Mouse (Mus musculus): Measurements from ENCODE around the gene Ino80e. TPM values are rescaled to one million over a fixed set of nuclear protein-coding genes. Genes with fewer than 3 reads are reported as not detected.
"Not testable (repeated sequence)": the region's sequence is repeated elsewhere in the genome, so short reads cannot be mapped to it uniquely, and the experiment has no call there.

Gene Ino80e
- total RNA-seq (2015; ENCODE audit: low replicate concordance) (19.1 and 20.1 TPM in 2 replicates), total RNA-seq (2017; ENCODE audit: low replicate concordance) (20.2 and 30.4 TPM in 2 replicates)

DNA sequence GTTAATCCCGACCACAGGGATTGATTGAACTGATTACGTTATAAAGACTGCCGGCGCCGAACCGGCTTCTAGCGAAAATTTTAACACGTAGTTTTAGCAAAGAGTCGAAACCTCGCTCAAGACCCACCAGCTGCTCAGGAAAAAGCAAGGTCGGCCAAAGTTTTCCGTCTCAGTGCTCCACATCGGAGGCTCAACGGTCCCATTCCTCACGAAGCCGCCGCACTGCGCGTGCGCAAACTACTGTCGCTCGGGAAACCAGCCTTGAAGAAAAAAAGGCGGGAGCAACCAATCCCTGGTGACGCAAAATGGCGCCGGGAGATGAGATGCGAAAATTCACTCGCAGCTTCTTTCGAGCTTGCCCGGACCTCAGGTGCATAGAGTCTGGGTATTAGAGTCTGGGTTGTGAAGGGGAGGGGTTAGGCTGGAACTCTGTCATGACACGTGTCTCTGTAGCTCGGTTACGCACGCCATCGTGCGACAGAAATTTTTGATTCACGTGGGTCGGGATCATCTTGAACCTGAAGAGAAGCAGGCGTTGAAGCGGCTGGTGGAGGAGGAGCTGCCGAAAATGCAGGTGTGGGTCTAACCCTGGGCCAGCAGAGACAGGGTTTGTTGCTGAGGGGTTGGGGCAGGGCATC, at the start of gene Ino80e:
Gene Ino80e (minus strand): TSS at position 231 of the 638 bp plus-strand sequence.
- ATAC-seq (replicated peaks; ENCODE audit: low FRiP score, poor library complexity, severe bottlenecking), result peak; percentile 85

DNA sequence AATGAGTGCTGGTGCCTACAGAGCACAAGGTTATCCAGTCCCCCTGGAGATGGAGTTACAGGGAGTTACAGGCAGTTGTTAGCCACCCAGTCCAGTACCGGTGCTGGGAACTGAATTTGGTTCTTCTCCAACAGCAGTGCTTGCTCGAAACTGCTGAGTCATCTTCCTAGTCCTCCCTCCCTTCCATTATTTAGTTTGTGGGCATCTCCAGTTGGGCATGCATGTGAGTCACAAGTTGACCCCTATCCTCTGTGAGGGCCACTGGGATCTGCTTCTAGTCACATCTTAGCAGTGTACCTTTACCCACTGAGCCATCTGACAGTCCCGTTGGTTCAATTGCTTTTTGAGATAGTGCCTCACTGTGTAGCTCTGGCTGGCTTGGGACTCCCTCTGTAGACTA, 43.4 kb upstream of the Ino80e start:
- peak; percentile 74; the same call in 1 of the 2 replicates for ATAC-seq (replicated peaks; ENCODE audit: low FRiP score, poor library complexity, severe bottlenecking)

DNA sequence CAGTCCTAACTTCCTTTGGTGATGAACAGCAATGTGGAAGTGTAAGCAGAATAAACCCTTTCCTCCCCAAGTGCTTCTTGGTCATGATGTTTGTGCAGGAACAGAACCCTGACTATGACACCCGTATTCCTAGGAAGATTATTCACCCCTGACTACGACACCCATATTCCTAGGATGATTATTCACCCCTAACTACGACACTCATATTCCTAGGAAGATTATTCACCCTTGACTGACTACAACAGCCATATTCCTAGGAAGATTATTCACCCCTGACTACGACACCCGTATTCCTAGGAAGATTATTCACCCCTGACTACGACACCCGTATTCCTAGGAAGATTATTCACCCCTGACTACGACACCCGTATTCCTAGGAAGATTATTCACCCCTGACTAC, 37.6 kb upstream of the Ino80e start:
- not testable (repeated sequence) for ATAC-seq (replicated peaks; ENCODE audit: low FRiP score, poor library complexity, severe bottlenecking)

DNA sequence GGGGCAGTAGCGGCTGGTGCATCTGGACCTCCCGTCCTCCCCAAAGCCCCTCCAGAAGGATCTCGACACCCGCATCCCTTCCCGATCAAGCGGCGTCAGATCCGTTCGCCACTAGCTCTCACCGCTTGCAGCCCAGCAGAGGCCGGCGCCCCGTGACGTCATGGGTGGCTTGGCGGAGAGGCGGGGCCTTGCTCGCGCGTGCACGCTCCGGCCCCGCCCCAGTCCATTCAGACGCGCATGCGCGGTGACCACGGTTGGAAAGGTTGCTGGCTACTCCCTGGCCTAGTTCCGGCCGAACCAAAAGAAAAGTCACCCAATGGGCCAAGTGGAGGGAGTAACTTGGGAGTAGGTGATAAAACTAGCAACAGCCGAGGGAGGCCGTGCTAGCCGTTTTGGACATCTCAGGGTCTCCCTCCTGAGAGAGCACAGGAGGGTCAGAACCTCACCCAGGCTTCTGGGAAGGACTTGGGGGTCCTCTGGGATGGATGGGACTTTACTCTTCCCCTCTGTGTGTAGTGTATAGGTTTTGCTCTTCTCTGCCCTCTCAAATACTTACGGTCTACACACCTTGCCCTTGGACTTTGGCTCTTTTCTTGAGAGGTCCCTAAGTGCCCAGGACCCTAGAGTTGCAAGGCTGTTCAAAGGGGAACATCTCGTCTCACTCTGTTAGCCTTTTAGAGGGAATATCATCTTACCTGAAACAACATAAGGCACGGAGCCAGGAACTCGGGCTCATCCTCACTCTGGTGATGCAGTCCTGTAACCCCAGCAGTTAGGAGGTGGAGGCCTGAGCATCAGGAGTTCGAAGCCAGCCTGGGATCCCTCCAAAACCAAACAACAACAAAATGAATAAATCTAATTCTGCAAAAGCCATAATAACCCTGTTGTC, 36.2 kb upstream of the Ino80e start:
- peak; percentile 93 for ATAC-seq (replicated peaks; ENCODE audit: low FRiP score, poor library complexity, severe bottlenecking)

DNA sequence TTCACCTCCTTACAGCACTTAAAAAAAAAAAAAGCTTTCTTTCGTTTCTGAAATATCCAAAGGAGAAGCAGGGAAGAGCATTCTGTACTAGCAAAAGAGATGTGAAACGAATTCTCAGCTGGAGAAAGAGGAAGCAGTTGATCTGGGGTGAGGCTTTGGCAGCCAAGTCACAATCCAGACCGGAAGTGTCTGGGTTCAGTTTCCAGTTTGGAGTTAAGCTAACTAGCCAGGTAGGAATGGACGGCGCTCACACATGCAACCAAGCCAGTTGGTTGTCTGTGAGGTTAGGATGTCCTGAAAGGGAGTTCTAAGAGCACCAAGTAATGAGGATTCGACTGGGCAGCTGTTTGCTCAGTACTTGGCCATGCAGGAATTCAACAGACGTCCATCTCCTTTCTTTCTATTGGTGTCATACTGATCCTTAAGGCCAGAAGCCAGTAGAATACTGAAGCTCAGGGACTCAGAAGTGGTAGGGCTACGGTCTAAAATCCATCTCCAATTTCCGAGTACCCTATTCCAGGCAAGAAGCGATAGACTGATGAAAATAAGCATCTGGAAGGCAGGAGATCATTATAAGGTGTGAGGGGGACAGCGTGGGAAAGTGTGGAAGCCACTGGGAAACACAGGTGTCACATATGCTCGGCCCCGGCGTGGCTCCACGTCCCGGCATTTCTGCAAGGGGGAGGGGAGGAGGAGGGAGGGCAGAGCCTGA, 35.4 kb upstream of the Ino80e start:
- ATAC-seq (replicated peaks; ENCODE audit: low FRiP score, poor library complexity, severe bottlenecking), result peak; percentile 79

DNA sequence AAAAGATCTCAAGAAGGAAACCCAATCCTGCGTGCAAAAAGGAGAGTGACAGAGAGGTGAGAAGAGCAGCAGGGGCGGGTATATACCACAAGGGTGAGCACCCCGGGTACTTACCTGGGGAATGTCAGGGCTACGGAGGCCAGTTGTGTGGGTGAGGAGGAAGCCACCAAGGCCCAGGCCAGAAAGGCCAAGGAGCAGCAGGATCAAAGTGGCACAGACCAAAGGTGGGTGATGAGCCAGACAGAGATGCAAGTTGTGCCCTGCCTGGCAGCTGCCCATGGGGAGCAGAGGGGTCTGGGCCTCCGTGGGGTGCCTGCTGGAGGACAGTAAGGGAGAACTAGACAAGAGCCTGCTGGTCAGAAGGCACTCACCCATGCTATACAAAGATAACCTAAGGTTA, 34.7 kb upstream of the Ino80e start:
- ATAC-seq (replicated peaks; ENCODE audit: low FRiP score, poor library complexity, severe bottlenecking), result peak; percentile 0; the same call in 1 of the 2 replicates

DNA sequence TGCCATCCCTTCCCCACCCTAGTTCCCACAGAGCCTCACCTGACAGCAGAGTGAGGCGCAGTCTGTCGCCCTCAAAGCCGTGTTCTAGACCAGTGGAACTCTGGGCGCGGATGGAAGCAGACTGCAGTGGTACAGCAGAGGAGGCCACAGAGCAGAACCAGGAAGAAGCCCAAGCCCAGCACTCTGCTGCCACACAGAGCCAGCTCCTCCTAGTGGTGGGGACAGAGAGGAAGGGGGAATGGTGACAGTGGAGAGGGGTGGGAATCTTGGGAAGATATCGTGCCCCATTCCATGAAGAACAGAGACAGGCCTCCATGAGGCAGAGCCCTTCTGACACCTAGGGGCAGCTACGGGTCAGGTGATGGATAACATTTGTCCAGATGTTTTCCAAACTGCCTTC, 26.7 kb upstream of the Ino80e start:
- no peak for ATAC-seq (replicated peaks; ENCODE audit: low FRiP score, poor library complexity, severe bottlenecking)

DNA sequence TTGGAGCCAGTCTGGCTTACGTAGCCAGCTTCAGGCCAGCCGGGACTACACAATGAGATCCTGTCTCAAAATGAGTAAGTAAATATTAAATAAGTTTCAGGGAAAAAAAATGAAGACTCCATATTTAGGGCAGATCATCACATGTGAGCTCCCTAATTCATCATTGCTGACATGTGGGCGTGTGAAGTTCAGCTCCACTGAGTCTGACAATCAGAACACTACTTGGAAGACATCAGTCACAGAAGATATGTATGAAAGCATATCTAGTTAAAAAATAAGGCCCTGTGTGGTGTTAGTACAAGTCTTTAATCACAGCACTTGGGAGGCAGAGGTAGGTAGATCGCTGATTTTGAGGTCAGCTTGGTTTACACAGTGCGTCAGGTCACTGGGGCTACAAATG, 25.1 kb upstream of the Ino80e start:
- ATAC-seq (replicated peaks; ENCODE audit: low FRiP score, poor library complexity, severe bottlenecking), result no peak

DNA sequence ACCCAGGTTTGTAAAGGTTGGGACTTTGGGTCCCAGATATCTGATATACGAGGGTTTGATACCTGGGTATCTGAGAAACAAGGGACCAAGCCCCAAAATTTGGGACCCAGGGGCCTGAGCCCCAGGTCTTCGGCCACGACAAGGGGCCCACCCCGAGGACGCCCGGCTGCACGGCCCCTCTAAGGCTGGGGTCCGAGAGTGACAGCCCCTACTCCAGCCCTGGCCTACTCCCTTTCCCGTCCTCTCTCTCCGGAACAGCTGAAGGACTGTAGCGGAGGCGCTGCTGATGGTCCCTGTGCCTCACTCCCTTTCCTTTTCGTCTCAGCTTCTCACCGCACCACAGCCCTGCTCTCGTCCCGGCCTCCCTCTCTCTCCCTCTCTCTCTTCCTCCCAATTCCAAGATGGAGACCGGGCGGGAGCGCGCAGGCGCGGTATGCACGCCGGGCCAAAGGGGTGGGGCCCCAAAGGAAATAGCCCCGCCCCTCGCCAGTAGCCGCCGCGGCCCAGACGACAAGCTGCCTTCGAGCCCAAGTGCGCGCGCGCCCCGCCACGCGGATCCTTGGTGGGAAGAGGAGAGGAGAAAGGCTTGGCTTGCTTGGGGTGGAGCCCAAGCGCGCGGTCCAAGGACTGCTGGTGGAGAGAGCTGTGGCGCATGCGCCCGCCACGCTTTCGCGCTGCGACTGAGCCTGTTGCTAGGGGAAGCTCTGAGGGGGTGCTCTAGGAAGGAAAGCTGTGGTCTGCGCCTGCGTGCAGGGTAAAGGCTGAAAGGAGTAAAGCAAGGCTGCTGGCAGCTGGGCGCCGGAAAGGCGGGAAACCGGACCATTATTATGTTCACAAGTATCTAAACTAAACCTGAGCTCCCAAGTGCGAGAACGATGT, 22.3 kb upstream of the Ino80e start, which contains the start of gene Taok2:
Gene Taok2 (minus strand): TSS at position 418 of the 879 bp plus-strand sequence.
- peak; percentile 90 for ATAC-seq (replicated peaks; ENCODE audit: low FRiP score, poor library complexity, severe bottlenecking)

DNA sequence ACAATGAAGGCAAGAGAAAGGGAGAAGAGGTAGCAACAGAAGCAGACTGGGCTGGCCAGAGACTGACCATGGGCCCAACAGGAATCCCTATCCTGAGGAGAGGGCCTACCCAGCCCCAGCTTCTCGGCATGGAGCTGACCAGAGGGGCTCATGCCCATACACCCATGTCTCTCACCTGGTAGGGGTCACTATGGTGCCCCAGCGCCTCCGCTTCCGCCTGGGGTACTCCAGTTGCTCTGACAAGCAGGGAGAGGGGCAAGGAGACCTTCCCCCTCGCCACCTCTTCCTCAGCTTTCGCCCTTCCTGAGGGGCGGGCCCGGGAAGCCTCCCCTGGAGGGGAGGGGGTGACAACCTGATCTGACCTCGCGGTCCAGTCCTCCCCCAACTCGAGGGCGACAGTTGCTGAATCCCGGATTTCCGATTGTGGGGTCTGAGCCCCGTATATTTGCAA, 21.6 kb upstream of the Ino80e start:
- ATAC-seq (replicated peaks; ENCODE audit: low FRiP score, poor library complexity, severe bottlenecking), result 0 out of 2 replicates have a peak, but pooled peaks have one; percentile 2

DNA sequence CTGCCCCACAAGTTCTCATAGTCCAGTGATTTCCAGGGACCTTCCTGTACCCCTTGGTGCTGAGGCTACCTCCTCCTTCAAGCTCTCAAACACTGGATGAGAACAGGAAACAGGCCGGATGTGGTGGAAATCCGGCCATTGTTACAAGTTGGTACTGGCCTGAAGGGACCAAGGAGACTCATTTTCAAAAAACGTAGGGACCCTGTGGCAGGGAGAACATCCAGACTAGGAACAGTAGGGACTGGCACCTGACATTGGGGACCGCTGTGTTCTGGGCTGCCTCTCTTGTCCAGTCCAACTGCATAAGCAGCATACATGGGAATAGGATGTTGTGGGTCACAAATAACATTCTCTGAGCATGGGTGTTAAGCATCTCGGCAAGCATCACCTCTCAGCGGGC, 18.9 kb upstream of the Ino80e start:
- ATAC-seq (replicated peaks; ENCODE audit: low FRiP score, poor library complexity, severe bottlenecking), result no peak

DNA sequence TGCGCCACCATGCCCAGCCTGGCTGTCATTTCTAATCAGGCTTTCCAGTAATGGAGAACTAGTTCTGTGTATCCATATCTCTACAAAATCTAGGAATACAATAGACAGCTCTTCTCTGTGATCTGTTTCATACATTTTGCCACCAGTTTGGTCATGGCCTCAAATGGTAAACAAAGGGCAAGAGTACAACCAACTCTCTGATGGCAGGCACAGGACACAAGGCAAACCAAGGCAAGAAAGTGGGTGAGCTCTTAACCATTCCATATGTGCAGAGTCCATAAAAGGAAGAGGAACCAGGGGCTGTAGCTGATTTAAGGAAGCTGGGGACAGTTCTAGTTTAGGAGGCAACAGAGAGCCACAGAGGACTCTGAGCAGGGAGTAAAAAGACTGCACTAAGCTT, 15.1 kb upstream of the Ino80e start:
- ATAC-seq (replicated peaks; ENCODE audit: low FRiP score, poor library complexity, severe bottlenecking), result no peak

DNA sequence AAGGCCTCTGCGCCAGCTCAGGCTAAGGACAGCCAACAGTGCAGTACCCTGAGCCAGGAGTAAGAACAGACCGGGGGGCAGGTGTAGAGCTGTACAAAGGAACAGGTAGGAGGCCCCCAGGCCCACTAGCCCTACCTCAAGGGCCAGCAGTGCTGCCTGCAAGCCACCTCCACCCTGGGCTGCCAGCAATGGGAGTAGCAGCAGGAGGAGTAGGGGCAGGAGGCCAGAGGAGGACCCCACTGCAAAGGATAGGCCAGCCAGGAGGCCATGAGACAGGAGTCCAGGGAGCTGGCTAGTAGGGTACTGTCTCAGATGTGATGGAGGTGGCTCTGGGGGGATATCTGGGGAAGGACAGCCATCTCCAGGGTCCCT, 8.3 kb upstream of the Ino80e start:
- 0 out of 2 replicates have a peak, but pooled peaks have one; percentile 13 for ATAC-seq (replicated peaks; ENCODE audit: low FRiP score, poor library complexity, severe bottlenecking)

DNA sequence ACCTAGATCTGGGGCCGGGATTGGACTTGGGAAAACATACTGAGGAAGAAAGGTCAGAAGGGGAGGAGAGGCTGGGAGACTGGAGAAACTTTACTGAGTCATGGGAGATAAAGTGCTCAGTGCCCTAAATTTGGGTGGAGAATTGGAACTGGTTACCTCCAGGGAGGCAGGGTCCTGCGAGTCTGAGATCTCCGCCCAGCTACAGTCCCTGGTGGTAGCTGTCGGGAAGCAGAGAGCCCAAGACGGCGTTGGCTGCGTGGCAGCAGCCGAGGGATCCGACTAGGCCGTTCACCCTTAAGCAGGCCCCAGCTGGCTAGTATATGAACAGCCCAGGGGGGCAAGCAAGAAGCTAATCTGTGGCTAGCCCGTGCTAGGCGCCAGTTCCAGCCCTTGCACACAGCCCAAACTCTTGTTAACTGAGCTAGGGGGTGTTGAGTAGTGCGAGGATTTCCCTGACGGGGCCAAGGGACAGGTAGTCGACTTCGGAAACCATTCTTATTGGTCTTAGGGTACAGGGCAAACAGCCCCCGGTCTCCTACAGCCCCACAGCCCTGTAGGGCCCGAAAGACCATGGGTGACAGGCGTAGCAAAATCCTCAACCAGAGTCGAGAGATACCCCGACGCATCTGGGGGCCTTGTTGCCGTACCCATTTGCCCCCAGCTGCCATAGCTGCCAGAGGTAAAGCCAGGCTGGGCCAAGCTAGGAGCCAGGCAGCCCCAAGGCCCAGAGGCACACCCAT, 7.8 kb upstream of the Ino80e start:
- no peak for ATAC-seq (replicated peaks; ENCODE audit: low FRiP score, poor library complexity, severe bottlenecking)

DNA sequence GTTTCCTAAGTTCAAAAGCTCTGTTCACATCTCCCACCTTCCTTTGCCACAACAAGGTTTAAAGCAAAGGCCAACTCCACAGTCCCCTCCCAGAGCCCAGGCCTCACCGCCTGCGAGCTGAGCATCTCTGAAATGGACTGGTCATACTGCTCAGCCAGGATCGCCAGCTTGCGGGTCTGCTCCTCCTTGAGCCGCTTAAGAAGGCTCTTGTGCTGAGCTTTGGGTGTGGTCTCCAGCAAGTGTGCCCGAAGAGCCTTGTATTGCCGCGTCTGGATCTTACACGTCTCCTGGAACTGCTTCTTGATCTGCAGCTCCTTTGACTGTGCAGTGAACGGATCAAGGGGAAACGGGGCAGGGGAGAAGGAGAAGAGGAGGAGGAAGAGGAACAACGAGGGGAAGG, 5.8 kb upstream of the Ino80e start:
- ATAC-seq (replicated peaks; ENCODE audit: low FRiP score, poor library complexity, severe bottlenecking), result no peak

DNA sequence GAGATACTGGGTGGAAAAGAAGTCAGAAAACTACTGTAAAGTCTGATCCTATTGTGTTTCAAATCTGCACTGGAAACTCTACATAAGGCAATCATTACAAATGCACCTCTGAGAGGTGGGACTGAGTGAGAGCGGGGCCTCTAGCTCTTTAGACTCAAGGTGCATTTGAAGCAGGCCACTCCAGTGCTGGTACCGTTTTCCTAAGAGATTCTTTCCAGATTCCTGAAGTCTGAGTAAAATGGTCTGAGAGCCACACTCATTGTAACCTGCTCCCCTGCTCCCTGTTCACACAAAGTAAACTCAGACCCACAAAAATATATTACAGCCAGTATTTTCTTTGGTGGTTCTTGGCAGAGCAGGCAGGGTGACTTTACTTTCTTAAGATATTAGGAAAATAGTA, 5.4 kb upstream of the Ino80e start:
- no peak for ATAC-seq (replicated peaks; ENCODE audit: low FRiP score, poor library complexity, severe bottlenecking)

DNA sequence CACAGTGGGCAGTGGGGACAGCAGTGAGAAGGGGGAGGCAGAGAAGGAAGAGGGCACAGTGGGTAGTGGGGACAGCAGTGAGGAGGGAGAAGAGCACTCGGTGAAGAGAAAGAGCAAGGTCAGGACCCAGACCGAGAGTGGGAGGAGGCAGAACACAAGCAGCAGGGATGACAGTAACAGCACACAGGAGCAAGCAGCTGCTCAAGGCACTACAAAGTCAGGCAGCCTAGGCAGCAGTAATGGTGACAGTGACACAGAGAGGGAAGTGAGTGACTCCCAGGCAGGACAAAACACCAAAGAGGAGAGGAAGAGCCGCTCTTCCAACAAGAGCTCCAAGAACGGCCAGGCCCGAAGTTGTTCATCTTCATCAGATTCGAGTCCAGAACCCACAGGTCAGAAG, 1.6 kb upstream of the Ino80e start:
- ATAC-seq (replicated peaks; ENCODE audit: low FRiP score, poor library complexity, severe bottlenecking), result no peak

DNA sequence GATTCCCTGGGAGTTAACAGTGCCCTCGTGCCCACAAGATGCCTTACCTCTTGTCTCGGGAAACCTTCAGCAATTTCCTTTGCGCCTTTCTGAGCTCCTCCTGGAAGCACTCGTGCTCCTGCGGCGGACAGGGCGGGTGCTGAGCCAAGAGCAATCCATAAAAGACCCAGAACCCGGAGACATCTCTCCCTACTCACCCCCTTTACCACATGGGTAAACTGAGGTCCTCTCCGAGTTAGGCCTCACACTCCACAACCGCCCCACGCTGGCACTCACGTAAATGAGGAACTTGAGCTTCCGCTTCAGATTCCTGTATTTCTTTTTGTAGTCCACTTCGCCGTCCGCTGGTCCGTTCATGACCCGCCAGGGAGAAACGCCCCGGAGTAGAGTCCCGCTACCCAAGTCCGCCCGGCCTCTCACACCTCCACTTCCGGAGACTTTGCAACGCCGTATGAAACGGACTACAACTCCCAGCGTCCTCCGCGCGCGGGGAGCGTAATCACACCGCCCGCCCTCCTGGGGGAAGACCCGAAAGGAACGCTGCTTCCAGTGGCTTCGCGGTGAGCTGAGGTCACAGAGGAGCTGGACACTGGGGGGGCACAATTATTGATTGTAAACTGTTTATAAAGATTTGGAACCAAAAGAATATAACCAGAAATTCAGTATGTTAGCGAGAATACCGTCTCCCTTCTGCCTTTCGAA, 597 bp downstream of the Ino80e start, which contains the start of gene Hirip3:
Gene Hirip3 (plus strand): TSS at position 544 of the 702 bp plus-strand sequence.
- ATAC-seq (replicated peaks; ENCODE audit: low FRiP score, poor library complexity, severe bottlenecking), result peak; percentile 87
